Mouse (Mus musculus) embryo, embryonic 9.5 days (tissue): Measurements from ENCODE around the gene Zbtb9.
A peak's percentile ranks its signal among the peaks of the same experiment; 100 is the strongest.

Experiments
- DNase-seq: peaks from one replicate; pipeline ENCODE4 v3.0.0-alpha.2; 2017; ENCODE audit errors: extremely low spot score

The Zbtb9 gene

DNA sequence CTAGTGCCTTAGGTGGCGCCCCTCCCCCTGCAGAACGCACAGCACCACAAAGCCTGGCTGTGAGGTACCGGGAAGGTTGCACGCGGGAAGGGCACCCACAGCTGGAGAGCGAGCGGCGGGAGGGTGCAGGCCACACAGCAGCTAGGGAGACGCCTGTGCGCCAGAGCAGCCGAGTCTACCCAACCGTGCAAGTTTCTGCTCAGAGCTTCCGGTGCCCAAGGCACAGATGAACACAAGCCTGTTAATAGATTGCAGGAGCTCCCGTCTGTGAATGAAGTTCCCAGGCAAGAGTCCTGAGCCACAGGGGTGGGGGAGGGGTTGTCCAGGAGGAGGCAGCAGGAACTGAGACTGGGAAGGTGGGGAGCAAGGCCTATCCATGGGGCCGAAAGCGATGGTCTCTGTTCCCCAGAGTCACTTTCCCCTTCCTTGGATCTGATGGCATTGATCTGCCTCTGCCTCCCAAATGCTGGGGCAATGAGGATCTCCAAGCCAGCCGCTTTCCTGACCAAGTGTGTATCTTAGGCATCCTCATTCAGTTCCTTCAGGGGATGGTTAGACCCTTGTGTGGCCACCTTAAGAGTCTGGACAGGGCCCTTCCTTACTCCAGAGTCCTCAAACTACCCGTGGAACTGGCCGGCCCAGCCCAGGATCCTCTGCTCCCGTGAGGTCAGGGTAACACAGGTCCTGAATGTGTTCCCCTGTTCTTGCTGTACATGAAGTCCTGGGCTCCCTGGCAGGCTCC is 67.5 kb downstream of the Zbtb9 start:
- peak; percentile 67 for DNase-seq

- no peak for DNase-seq
Measured at GRCm38 (mm10) chr17:27041046-27041786, 68.2 kb downstream of the Zbtb9 start.

GRCm38 (mm10) chr17:27041787-27042055 is 68.8 kb downstream of the Zbtb9 start:
- no peak for DNase-seq

DNA sequence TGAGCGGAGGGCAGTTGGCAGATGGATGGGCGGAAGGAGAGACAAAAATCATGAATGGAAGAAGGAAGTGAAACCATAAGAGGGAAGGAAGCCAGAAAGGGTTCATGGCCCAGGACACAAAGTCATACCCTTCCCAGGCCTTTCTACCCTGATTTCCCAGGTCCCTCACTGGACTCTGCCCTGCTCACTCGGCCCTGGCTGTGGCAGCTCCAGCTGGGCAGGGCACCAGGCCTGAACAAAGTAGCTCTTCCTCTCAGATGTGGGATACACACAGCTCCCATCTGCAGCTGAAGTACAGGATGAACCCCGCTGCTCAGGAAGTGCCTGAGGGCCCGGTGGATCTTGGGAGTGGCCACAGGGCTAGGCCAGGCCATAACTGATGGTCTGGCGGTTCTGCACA is 69.9 kb downstream of the Zbtb9 start:
- no peak for DNase-seq

- DNase-seq = no peak
Measured at GRCm38 (mm10) chr17:27045164-27045563, 72.2 kb downstream of the Zbtb9 start.

GRCm38 (mm10) chr17:27047762-27048444 is 74.9 kb downstream of the Zbtb9 start:
- no peak for DNase-seq

DNA sequence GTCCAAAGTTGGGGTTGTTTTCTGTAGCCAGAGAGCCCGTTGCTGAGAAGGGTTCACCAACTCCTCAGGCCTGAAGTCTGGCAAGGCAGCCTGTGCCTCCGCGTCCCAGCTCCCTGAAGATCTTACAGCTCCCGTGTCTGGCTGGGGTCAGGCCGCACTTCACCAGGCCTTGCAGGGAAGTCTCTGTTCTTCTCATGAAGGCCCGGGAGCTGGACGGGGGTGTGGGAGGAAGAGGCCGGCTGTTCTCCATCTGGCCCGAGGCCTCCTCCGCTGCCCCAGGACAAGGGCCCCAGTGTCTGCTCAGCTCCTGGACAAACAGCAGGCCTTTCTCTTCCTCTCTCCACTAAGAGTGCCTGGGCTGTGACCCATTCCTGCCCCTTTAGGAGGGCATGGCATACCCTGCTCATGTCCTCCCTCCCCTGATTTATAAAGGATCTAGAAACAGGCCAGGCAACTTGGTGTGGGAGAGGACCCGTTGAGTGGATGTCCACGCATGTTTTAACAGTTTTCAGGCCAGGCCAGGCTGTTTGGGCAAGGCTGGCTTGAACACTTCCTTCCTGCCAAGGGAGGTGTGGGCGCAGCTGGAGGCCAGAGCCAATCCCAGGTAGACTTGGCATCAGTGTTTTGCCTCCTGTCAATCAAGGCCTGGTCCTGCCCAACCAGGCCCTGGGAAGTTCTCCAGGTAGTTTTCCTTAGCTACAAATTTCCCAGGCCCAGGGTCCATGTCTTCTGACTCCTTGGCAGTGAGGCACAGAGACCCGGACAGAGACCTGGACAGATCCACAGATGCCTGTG is 75.7 kb downstream of the Zbtb9 start:
- no peak for DNase-seq

- no peak for DNase-seq
Measured at GRCm38 (mm10) chr17:27050853-27051252, 77.9 kb downstream of the Zbtb9 start.

DNA sequence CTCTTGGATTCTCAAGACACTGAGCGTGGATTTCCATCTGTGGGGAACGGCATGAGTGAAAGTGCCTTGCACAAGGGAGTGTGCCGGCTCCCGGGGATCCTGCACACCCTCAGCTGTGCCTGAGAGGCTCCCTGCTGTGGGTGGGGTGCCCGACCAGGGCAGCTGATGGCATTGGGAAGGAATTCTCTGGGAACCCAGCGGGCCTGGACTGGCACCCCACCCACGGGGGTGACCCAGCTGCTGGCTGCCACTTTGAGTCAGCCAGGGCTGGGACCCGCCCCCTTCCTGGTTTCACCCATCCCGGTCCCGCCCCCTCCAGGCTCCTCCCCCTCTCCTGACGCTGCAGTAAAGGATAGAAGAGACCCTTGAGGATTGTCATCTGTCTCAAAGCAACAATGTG is 78.5 kb downstream of the Zbtb9 start:
- no peak for DNase-seq

DNA sequence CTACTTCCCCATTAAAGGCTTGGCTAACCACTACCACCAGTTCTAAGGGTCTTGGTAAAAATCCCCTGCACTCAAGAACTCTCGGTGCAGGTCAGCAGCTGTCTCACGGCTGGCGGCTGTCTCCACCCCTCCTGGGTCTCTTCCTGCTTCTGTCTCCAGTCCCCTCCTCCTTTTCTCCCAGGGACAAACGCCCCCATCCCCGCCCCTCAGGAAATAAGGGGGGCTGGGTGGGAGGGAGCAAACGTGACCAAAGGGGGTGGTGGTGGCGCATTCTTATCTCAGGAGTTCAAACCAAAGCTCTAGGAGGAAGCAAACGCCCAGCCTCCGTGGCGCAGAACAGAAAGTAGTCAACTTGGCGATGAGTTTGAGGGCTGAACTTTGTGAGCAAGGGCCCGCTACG is 83.2 kb downstream of the Zbtb9 start:
- peak; percentile 89 for DNase-seq

DNA sequence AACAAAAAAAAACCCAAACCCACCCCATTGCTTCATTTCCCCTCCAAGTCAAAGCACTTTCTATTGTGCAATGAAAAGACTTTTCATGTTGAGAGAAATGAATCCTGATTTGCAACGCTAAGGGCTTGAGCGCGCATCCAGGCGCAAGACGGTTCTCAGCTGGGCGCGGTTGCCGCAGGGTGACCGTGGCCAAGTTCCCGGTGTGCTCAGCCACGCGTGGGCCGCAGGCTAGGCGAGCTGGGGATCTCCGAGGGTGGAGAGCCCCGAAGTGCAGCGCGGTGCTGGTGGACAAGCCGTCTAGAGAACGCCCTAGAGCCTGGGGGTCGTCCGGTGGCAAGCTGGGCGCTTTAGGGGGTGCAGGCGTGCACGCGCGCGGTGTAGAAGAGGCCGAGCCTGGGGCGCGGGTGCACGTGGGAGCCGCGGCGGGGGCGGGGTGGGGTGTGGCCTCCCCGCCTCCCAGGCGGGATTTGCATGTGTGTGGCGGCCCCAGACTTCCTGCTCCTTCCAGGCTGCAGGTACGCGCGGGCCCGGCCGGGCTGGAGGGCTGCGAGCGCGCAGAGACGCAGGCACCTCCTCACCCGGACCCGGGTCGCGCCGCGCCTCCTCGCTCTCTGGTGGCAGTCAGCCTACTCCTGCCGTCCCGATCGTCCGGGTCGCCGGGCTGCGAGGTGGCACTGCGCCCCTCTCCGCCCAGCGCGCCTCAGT is 84.0 kb downstream of the Zbtb9 start, which contains the start of gene Itpr3:
Gene Itpr3, plus strand, starts transcription at position 493 of the 705 bp plus-strand sequence.
- peak; percentile 64 for DNase-seq

DNA sequence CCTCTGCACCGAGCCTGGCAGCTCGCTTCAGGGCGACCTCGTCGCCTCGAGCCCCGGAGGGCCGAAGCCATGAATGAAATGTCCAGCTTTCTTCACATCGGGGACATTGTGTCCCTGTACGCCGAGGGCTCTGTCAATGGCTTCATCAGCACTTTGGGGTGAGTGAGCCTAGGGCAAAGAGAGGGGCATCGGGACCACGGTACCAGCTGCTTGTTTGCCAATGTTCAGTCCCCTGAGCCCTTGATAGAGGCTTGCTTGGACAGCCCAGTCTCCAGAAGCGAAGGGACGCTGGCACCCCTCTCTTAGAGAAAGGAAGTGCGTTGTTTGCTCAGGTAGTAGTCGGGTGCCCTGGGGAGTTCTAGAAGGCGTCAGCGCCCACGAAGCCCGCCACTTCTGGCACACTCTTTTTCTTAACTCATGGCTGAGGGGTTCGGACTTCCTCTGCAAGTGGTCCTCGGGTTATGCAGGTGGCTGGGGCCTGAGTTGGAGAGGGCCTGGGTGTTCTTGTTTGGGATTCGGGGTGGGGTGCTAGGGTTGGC is 84.6 kb downstream of the Zbtb9 start:
- no peak for DNase-seq
